Mouse (Mus musculus): ENCODE results near the gene Tdrd12.

- TF ChIP-seq CTCF (IDR thresholded peaks at IDR 0.05; ENCODE audit: control insufficient read depth, insufficient read depth, insufficient replicate concordance, low read depth, low read length) (no peak), POLR2A (IDR thresholded peaks at IDR 0.05; ENCODE audit: control insufficient read depth, low read depth, low read length) (no peak)
These were observed 40.0 kb downstream of the Tdrd12 start for GRCm38 (mm10) chr7:35497516-35497915.

All from testis, adult 2 months (tissue).